Mouse (Mus musculus) hindbrain, embryonic 10.5 days (tissue): Measurements from ENCODE around the gene Hsd17b13. TPM values are rescaled to one million over a fixed set of nuclear protein-coding genes. Genes with fewer than 3 reads are reported as not detected.
A peak's percentile ranks its signal among the peaks of the same experiment; 100 is the strongest.

Experiments
- DNase-seq: peaks from one replicate; pipeline ENCODE4 v3.0.0-alpha.2; 2017; ENCODE audit warnings: low spot score
- H3K27ac ChIP-seq: fragments of 300-500 bp; sonication (generic); 2 replicates; pipeline ENCODE4 v1.5.1; 2016; ENCODE audit warnings: mild to moderate bottlenecking, moderate library complexity
- H3K27me3 ChIP-seq: fragments of 300-500 bp; sonication (generic); 2 replicates; pipeline ENCODE4 v1.6.1; 2016; ENCODE audit warnings: mild to moderate bottlenecking; ENCODE audit not compliant: poor library complexity, insufficient read depth, severe bottlenecking
- H3K36me3 ChIP-seq: fragments of 300-500 bp; sonication (generic); 2 replicates; pipeline ENCODE4 v1.6.1; 2016; ENCODE audit warnings: mild to moderate bottlenecking, moderate library complexity
- H3K4me1 ChIP-seq: fragments of 300-500 bp; sonication (generic); replicated peaks from 2 replicates; pipeline ENCODE4 v1.6.1; 2016; ENCODE audit warnings: mild to moderate bottlenecking
- H3K4me3 ChIP-seq: fragments of 300-500 bp; sonication (generic); 2 replicates; pipeline ENCODE4 v1.5.1; 2016; ENCODE audit warnings: mild to moderate bottlenecking, moderate library complexity
- H3K9me3 ChIP-seq: fragments of 300-500 bp; sonication (generic); 2 replicates; pipeline ENCODE4 v1.6.1; 2016; ENCODE audit warnings: mild to moderate bottlenecking, moderate library complexity
- WGBS: fragments of 180-500 bp; shearing (Covaris S2); methylation state at CpG from one replicate; pipeline ENCODE4 v1.1.7; 2016; 5-methylcytosine and 5-hydroxymethylcytosine counted together
- polyA plus RNA-seq: library from polyadenylated mRNA; unstranded; fragments of >200 nt; fragmentation: Nextera tagmentation; extraction: Ambion mirVana; gene quantifications from 2 replicates; pipeline ENCODE4 v1.2.1, GENCODE M21; 2016

The Hsd17b13 gene
- polyA plus RNA-seq, 1 experiment from 2014 or later, result not detected

DNA sequence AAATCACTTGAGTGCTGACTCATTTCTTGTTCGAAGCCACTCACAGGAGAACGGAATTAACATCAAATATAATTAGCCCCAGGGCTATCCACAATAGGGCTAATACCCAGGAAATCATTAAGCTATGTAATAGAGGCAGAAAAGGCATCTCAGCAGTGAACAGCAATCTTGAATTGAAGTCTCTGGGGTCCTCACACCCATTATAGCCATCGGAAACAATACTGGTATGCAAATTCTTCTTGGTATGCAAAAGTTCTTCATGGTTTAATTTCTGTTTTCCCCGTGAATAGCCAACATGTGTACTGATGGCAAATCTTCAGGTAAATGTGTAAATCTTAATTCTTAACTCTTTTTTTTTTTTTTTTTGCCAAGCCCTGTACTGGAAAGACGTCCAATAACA is 46.7 kb downstream of the Hsd17b13 start:
- 88% methylated on average over 5 of the region's 5 CpGs for WGBS
- H3K4me1 ChIP-seq, result peaks cover 5% of the 10 kb centered on the region

DNA sequence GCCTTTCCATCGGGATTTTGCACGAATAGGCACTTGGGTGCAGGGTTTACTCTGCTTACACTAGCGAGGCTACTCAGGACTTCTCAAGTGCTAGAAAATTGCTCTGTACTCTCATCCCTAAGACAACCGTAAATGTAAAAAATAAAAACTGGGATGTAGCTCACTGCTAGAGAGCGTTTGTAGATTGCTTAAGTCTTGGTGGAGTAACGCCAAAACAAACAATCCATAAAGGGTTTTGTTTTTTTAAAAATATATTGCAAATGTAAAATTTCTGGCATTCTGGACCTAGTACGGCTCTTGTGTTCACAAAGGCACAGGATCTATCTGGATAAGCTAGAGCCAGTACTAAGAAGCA is 49.0 kb downstream of the Hsd17b13 start:
- 0 out of 2 replicates have a peak, but pooled peaks cover 6% of the 10 kb centered on the region for H3K27me3 ChIP-seq
- no peaks in the 10 kb centered on the region for H3K36me3 ChIP-seq
- H3K4me1 ChIP-seq, result peaks cover 5% of the 10 kb centered on the region
- H3K9me3 ChIP-seq, result peaks cover 4% of the 10 kb centered on the region; the same call in 1 of the 2 replicates
- WGBS, result 90% methylated on average over 7 of the region's 7 CpGs
- DNase-seq, result no peak
- no peak overlapping the region for H3K4me3 ChIP-seq
- H3K27ac ChIP-seq, result no peak overlapping the region

More for the DNA sequence above, 46.7 kb downstream of the Hsd17b13 start:
- 0 out of 2 replicates have a peak, but pooled peaks cover 6% of the 10 kb centered on the region for H3K27me3 ChIP-seq
- H3K4me3 ChIP-seq, result no peak overlapping the region
- no peak overlapping the region for H3K27ac ChIP-seq
- no peak for DNase-seq
- H3K36me3 ChIP-seq, result no peaks in the 10 kb centered on the region
- H3K9me3 ChIP-seq, result peaks cover 4% of the 10 kb centered on the region; the same call in 1 of the 2 replicates

DNA sequence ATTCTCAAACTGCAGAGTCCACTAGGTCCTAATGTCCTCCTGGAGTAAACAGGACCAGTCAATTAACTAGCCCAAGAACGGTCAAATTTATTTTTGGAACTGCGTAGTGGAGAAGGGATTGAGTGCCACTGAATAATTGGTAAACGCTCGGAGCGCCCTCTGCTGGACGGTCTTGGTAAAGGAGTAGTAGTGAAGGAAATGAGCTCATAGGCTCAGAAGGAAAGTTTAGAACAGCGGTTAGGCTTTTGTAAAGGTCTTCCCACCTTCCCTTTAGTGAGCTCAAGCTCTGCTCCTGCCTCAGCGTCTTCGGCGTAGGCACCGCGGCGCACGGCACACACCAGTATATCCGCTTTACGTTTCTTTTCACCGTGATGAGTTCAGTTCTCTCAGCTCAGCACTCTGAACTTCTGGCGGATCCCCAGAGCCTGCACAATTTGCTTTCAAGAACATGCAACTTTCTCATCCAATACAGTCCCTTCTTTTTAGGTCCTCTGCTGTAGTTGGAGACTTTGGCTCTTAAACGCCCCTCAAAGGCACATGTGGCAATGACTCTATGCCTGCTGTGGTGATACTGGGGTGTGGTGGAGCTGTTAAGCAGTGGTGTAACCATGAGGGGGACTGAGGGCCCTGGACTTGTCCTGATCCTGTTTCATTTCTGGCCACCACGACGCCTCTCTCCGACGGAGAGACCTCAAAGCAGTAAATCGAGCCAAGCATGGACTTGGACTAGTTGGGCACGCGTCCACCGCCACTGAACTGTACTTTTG is 49.6 kb downstream of the Hsd17b13 start:
- 0 out of 2 replicates have a peak, but pooled peaks cover 6% of the 10 kb centered on the region for H3K27me3 ChIP-seq
- no peaks in the 10 kb centered on the region for H3K36me3 ChIP-seq
- peak; percentile 89 for DNase-seq
- WGBS, result 30% methylated on average over 27 of the region's 27 CpGs
- peaks cover 5% of the 10 kb centered on the region for H3K4me1 ChIP-seq
- no peaks in the 10 kb centered on the region for H3K9me3 ChIP-seq
- peak overlapping the region; percentile 39 for H3K4me3 ChIP-seq
- H3K27ac ChIP-seq, result peak overlapping the region; percentile 71

DNA sequence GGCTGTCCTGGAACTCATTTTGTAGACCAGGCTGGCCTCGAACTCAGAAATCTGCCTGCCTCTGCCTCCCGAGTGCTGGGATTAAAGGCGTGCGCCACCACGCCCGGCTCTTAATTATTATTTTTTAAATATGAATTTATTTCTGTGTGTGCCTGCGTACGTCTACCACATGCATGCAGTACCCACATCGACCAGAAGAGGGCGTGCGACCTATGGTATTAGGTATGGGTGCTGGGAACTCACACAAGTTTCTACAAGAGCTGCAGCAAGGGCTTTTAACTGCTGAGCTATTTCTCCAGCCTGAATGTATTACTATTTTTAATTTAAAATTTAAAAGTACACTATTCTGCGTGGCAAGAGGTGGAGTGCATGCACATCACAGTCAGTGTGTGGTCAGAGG is 50.8 kb downstream of the Hsd17b13 start:
- peaks cover 5% of the 10 kb centered on the region for H3K4me1 ChIP-seq
- 0 out of 2 replicates have a peak, but pooled peaks cover 6% of the 10 kb centered on the region for H3K27me3 ChIP-seq
- peak; percentile 36 for DNase-seq
- no peaks in the 10 kb centered on the region for H3K9me3 ChIP-seq
- H3K4me3 ChIP-seq, result no peak overlapping the region
- no peaks in the 10 kb centered on the region for H3K36me3 ChIP-seq
- WGBS, result 62% methylated on average over 12 of the region's 12 CpGs
- H3K27ac ChIP-seq, result no peak overlapping the region

DNA sequence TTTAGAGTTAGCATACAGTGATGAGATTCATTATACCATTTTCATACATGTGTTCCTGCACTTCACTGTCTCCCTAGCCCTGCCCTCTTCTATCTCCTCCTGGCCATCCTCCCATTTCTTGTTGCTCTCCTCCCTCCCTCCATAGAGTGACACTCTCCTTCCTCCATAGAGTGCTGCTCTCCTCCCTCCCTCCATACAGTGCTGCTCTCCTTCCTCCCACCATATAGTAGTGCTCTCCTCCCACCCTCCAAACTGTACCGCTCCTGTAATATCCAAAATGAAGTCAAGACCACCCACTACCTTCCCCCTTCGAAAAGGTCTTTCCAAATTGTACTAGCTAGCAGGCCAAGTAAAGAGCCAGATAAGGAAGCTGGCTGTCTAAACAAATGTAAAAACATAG is 53.5 kb downstream of the Hsd17b13 start:
- DNase-seq, result no peak
- WGBS, result 91% methylated on average over 2 of the region's 2 CpGs
- H3K9me3 ChIP-seq, result no peaks in the 10 kb centered on the region
- peaks cover 5% of the 10 kb centered on the region for H3K4me1 ChIP-seq
- 0 out of 2 replicates have a peak, but pooled peaks cover under 1% of the 10 kb centered on the region for H3K27me3 ChIP-seq
- H3K27ac ChIP-seq, result no peak overlapping the region
- no peaks in the 10 kb centered on the region for H3K36me3 ChIP-seq
- no peak overlapping the region for H3K4me3 ChIP-seq

DNA sequence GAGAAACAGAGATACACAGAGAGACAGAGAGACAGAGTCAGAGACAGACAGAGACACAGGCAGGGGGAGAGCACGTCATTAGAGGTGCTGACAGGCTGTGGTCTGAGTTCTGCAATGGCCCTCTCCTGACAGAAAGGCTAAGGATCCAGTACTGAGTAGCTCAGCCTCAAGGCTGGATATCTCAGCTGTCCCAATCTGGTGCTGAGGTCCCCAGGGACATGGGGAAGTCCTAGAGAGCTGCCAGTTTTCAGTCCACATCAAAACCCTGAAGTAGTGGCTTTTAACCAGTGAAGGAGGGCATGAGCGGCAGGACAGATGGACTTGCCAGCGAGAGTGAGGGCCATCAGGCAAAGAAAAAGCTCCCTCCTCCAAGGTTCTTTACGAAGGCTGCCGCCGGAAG is 54.1 kb downstream of the Hsd17b13 start:
- 81% methylated on average over 6 of the region's 6 CpGs for WGBS
- Histone ChIP-seq H3K4me3 (no peak overlapping the region), H3K36me3 (no peaks in the 10 kb centered on the region), H3K27me3 (no peaks in the 10 kb centered on the region), H3K4me1 (peaks cover 5% of the 10 kb centered on the region), H3K9me3 (no peaks in the 10 kb centered on the region), H3K27ac (no peak overlapping the region)
- DNase-seq, result no peak

- H3K36me3 ChIP-seq, result no peaks in the 10 kb centered on the region
- H3K27ac ChIP-seq, result no peak overlapping the region
- DNase-seq, result no peak
- H3K9me3 ChIP-seq, result no peaks in the 10 kb centered on the region
- H3K27me3 ChIP-seq, result no peaks in the 10 kb centered on the region
- no peak overlapping the region for H3K4me3 ChIP-seq
- 85% methylated on average over 5 of the region's 5 CpGs for WGBS
- peaks cover under 1% of the 10 kb centered on the region; the same call in 1 of the 2 replicates for H3K4me1 ChIP-seq
Measured at GRCm38 (mm10) chr5:103922436-103922835, 54.8 kb downstream of the Hsd17b13 start.

- no peak overlapping the region for H3K4me3 ChIP-seq
- H3K27ac ChIP-seq, result no peak overlapping the region
- no peaks in the 10 kb centered on the region for H3K9me3 ChIP-seq
- H3K36me3 ChIP-seq, result no peaks in the 10 kb centered on the region
- no peak for DNase-seq
- no peaks in the 10 kb centered on the region for H3K27me3 ChIP-seq
- WGBS, result 90% methylated on average over 4 of the region's 4 CpGs
- no peaks in the 10 kb centered on the region; the same call in 1 of the 2 replicates for H3K4me1 ChIP-seq
Measured at GRCm38 (mm10) chr5:103919497-103919896, 57.7 kb downstream of the Hsd17b13 start.

DNA sequence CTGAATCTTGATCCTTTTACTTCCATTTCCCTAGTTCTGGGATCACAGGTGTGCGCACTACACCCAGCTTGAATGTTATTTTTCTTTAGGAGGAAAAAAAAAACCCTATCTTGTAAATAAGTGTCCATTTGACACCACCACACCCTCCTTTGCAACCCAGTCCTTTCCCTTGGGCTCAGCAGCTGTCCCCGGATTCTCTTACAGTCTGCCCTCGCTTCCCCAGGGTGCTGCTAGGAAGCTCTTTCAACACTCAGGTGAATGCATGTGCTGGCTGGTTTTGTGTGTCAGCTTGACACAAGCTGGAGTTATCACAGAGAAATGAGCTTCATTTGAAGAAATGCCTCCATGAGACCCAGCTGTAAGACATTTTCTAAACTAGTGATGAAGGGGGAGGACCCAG is 59.0 kb downstream of the Hsd17b13 start:
- no peak overlapping the region for H3K4me3 ChIP-seq
- H3K36me3 ChIP-seq, result no peaks in the 10 kb centered on the region
- 82% methylated on average over 3 of the region's 3 CpGs for WGBS
- H3K27ac ChIP-seq, result no peak overlapping the region
- H3K9me3 ChIP-seq, result no peaks in the 10 kb centered on the region
- DNase-seq, result no peak
- H3K27me3 ChIP-seq, result no peaks in the 10 kb centered on the region
- H3K4me1 ChIP-seq, result no peaks in the 10 kb centered on the region; the same call in 1 of the 2 replicates

DNA sequence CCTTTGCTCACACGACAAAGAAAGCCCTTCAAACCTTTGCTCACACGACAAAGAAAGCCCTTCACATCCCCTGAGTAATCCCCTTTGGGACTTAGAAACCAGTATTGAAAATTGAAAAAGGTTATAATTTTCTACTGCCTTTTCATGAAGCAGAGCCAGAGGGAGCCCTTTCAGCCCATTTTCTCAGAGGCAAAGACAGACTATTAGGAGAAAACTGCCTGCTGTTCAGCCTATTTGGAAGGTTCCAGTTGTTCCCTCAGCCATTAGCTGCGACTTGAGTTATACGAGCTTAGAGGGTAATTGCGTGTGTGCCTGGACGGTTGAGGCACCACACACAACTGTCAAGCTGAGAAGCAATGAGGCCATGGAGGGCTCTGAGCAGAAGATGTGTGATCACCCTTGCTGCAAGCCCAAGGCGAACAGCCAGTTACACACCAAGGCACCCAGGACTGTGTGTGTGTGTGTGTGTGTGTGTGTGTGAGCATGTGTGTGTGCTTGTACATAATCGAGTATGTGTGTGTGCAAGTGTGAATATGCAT is 59.8 kb downstream of the Hsd17b13 start:
- Histone ChIP-seq H3K4me1 (no peaks in the 10 kb centered on the region; the same call in 1 of the 2 replicates), H3K27me3 (no peaks in the 10 kb centered on the region), H3K4me3 (no peak overlapping the region), H3K9me3 (no peaks in the 10 kb centered on the region), H3K27ac (no peak overlapping the region), H3K36me3 (no peaks in the 10 kb centered on the region)
- 82% methylated on average over 8 of the region's 8 CpGs for WGBS
- DNase-seq, result no peak

DNA sequence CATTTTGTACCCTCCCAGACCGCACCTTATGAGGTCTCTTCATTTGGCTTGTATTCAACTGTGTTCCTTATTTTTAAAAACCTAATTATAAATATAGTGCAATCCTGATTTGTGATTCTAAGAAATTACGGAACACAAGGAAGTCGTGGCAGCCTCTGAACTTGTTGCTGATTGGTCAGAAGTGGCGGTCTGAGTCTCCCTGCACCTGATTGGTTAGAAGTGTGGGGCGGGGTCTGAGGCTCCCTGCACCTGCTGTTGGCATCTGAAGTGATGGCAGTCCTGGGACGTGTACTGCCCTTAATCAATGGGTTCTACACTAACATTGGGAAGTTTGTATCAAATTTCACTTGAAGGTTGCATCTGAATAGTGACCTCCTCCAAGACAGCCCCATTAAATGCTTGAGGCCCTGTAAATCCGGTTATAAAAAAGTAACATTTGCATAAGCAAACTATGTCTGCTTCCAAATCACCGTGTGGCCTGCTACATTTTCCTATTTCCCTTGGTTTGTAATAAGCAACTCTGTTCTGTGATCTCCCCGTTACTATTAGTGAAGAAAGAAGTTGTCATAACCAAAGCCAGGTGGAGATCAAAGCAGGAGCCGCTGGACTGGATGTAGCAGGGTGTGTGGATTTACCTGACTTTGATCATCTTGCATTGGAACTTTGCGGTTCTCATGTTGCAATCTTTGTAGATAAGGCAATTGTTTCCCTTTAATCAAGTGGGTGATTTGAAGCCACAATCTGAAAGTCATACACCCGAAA is 60.4 kb downstream of the Hsd17b13 start:
- no peak overlapping the region for H3K27ac ChIP-seq
- H3K4me1 ChIP-seq, result no peaks in the 10 kb centered on the region; the same call in 1 of the 2 replicates
- WGBS, result 70% methylated on average over 12 of the region's 12 CpGs
- H3K36me3 ChIP-seq, result no peaks in the 10 kb centered on the region
- no peaks in the 10 kb centered on the region for H3K27me3 ChIP-seq
- H3K9me3 ChIP-seq, result no peaks in the 10 kb centered on the region
- no peak for DNase-seq
- H3K4me3 ChIP-seq, result no peak overlapping the region

DNA sequence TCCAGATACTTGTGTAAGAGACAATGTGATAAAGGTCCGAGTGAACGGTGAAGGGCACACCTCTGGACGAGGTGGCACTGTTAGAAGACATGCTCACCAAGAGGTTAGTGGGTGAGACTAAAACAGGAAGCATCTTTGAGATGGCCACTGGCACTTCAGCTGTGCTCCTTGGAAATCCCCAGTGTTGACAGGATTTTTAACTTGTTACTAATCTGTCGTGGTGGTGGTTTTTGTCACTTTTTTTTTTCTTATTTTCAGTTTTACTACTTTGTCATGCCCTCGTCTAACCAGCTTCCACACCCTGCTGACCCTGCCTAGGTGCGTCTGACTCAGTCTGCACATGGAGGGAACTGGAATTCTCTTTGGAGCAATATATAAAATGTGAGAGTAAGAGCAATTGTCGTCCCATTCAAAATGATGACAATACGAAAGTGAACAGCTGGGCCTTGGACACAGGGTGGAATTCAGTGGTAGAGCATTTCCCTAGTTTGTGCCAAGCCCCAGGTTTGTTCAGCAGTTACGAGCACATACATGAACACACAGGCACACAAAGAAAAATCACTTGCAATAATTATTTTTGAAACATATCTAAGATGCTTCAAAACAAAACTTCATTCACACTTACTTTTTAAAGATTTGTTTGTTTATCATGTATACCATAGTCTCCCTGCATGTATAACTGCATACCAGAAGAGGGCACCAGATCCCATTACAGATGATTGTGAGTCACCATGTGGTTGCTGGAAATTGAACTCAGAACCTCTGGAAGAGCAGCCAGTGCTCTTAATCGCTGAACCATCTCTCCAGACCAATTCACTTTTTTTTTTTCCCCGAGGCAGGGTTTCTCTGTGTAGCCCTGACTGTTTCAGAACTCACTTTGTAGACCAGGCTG is 62.6 kb downstream of the Hsd17b13 start:
- no peak overlapping the region for H3K4me3 ChIP-seq
- no peaks in the 10 kb centered on the region for H3K36me3 ChIP-seq
- WGBS, result 77% methylated on average over 11 of the region's 11 CpGs
- no peaks in the 10 kb centered on the region for H3K27me3 ChIP-seq
- DNase-seq, result no peak
- no peaks in the 10 kb centered on the region for H3K9me3 ChIP-seq
- H3K27ac ChIP-seq, result no peak overlapping the region
- H3K4me1 ChIP-seq, result peaks cover 13% of the 10 kb centered on the region
